Mouse (Mus musculus) testis, adult 2 months (tissue): Measurements from ENCODE around the gene Chmp4b. TPM values are rescaled to one million over a fixed set of nuclear protein-coding genes. Genes with fewer than 3 reads are reported as not detected.
A peak's percentile ranks its signal among the peaks of the same experiment; 100 is the strongest.

ENCODE experiments used
- H3K27ac ChIP-seq: fragments of 200-500 bp; 2 replicates; pipeline ENCODE4 v1.5.1; 2012; ENCODE audit warnings: low read depth, low read length; ENCODE audit not compliant: control insufficient read depth, insufficient read depth
- H3K27me3 ChIP-seq: fragments of 200-500 bp; 2 replicates; pipeline ENCODE4 v1.6.1; 2012; ENCODE audit warnings: mild to moderate bottlenecking, low read length, moderate library complexity; ENCODE audit not compliant: control insufficient read depth, insufficient read depth
- H3K36me3 ChIP-seq: fragments of 200-500 bp; 2 replicates; pipeline ENCODE4 v1.6.1; 2012; ENCODE audit warnings: mild to moderate bottlenecking, low read length; ENCODE audit not compliant: control insufficient read depth, insufficient read depth
- H3K4me1 ChIP-seq: fragments of 200-500 bp; 2 replicates; pipeline ENCODE4 v1.6.1; 2012; ENCODE audit warnings: low read length; ENCODE audit not compliant: control insufficient read depth, insufficient read depth
- H3K4me3 ChIP-seq: fragments of 200-500 bp; 2 replicates; pipeline ENCODE4 v1.5.1; 2012; ENCODE audit warnings: low read depth, mild to moderate bottlenecking, low read length, moderate library complexity, mixed read lengths; ENCODE audit not compliant: control insufficient read depth
- CTCF ChIP-seq: fragments of 200-500 bp; IDR thresholded peaks from 2 replicates; pipeline ENCODE4 v1.5.1; 2012; ENCODE audit warnings: low read depth, mild to moderate bottlenecking, inconsistent platforms, low read length, moderate library complexity; ENCODE audit not compliant: control insufficient read depth, insufficient read depth, insufficient replicate concordance
- POLR2A ChIP-seq: fragments of 200-500 bp; IDR thresholded peaks from 2 replicates; pipeline ENCODE4 v1.6.1; 2012; ENCODE audit warnings: low read depth, mild to moderate bottlenecking, inconsistent platforms, low read length, moderate library complexity; ENCODE audit not compliant: control insufficient read depth
- polyA plus RNA-seq: library from polyadenylated mRNA; depleted of rRNA; stranded (reverse); fragments of >200 nt; gene quantifications from 2 replicates; pipeline ENCODE4 v1.2.3, GENCODE M21; 2012

Chmp4b gene
- polyA plus RNA-seq, 1 experiment: 135 TPM

GRCm38 (mm10) chr2:154642712-154643385, 8.7 kb upstream of the Chmp4b start:
- H3K4me3 ChIP-seq: no peak overlapping the region
- no peaks in the 10 kb centered on the region for H3K27me3 ChIP-seq
- peaks cover 9% of the 10 kb centered on the region for H3K4me1 ChIP-seq
- TF ChIP-seq CTCF (no peak), POLR2A (no peak)
- H3K36me3 ChIP-seq: no peaks in the 10 kb centered on the region
- H3K27ac ChIP-seq: no peak overlapping the region

- no peak; the same call in 1 of the 2 replicates for TF ChIP-seq CTCF
- TF ChIP-seq POLR2A: no peak
- H3K27ac ChIP-seq: no peak overlapping the region
- H3K36me3 ChIP-seq: no peaks in the 10 kb centered on the region
- H3K4me1 ChIP-seq: peaks cover 9% of the 10 kb centered on the region
- H3K4me3 ChIP-seq: no peak overlapping the region
- H3K27me3 ChIP-seq: no peaks in the 10 kb centered on the region
Observed at GRCm38 (mm10) chr2:154646634-154647033, 4.9 kb upstream of the Chmp4b start.

- H3K27me3 ChIP-seq: no peaks in the 10 kb centered on the region
- H3K27ac ChIP-seq: no peak overlapping the region
- H3K4me3 ChIP-seq: no peak overlapping the region
- peaks cover 9% of the 10 kb centered on the region for H3K4me1 ChIP-seq
- TF ChIP-seq POLR2A: no peak
- TF ChIP-seq CTCF: peak; percentile 39; the same call in 1 of the 2 replicates
- no peaks in the 10 kb centered on the region for H3K36me3 ChIP-seq
Observed at GRCm38 (mm10) chr2:154648086-154648485, 3.4 kb upstream of the Chmp4b start.

GRCm38 (mm10) chr2:154650404-154650803, 1.1 kb upstream of the Chmp4b start:
- H3K27ac ChIP-seq: no peak overlapping the region
- no peak for TF ChIP-seq POLR2A
- no peak for TF ChIP-seq CTCF
- H3K36me3 ChIP-seq: no peaks in the 10 kb centered on the region

GRCm38 (mm10) chr2:154654976-154655375, 3.5 kb downstream of the Chmp4b start:
- H3K4me3 ChIP-seq: no peak overlapping the region; the same call in 1 of the 2 replicates
- no peak for TF ChIP-seq POLR2A
- TF ChIP-seq CTCF: no peak
- peaks cover 7% of the 10 kb centered on the region for H3K4me1 ChIP-seq

More at GRCm38 (mm10) chr2:154650404-154650803, 1.1 kb upstream of the Chmp4b start:
- Histone ChIP-seq H3K4me3 (no peak overlapping the region; the same call in 1 of the 2 replicates), H3K27me3 (no peaks in the 10 kb centered on the region), H3K4me1 (peaks cover 9% of the 10 kb centered on the region)

GRCm38 (mm10) chr2:154655878-154656414, 4.4 kb downstream of the Chmp4b start:
- Histone ChIP-seq H3K27me3 (no peaks in the 10 kb centered on the region), H3K27ac (no peak overlapping the region), H3K4me3 (no peak overlapping the region), H3K36me3 (no peaks in the 10 kb centered on the region), H3K4me1 (peaks cover 7% of the 10 kb centered on the region)
- no peak for TF ChIP-seq POLR2A
- TF ChIP-seq CTCF: no peak

More at GRCm38 (mm10) chr2:154654976-154655375, 3.5 kb downstream of the Chmp4b start:
- H3K36me3 ChIP-seq: no peaks in the 10 kb centered on the region
- H3K27ac ChIP-seq: no peak overlapping the region
- H3K27me3 ChIP-seq: no peaks in the 10 kb centered on the region

GRCm38 (mm10) chr2:154656710-154657485, 5.4 kb downstream of the Chmp4b start:
- Histone ChIP-seq H3K36me3 (no peaks in the 10 kb centered on the region), H3K4me1 (peaks cover 7% of the 10 kb centered on the region), H3K27ac (peak overlapping the region; percentile 55), H3K27me3 (no peaks in the 10 kb centered on the region), H3K4me3 (peak overlapping the region; percentile 88)
- TF ChIP-seq CTCF: no peak
- TF ChIP-seq POLR2A: peak; percentile 55; the same call in 1 of the 2 replicates
